Mouse (Mus musculus): ENCODE data around the gene Tchp. TPM values are rescaled to one million over a fixed set of nuclear protein-coding genes. Genes with fewer than 3 reads are reported as not detected.

Gene Tchp
- total RNA-seq, 2 experiments from 2014 or later = 7.1 to 8.5 TPM

- no peak for DNase-seq (ENCODE audit: low spot score in 2 of 2)
Observed at GRCm38 (mm10) chr5:114695775-114696174, 11.8 kb upstream of the Tchp start.

GRCm38 (mm10) chr5:114696939-114697338 lies 10.6 kb upstream of the Tchp start:
- no peak for DNase-seq (ENCODE audit: low spot score in 2 of 2)

GRCm38 (mm10) chr5:114698044-114698746 lies 9.4 kb upstream of the Tchp start:
- no peak for DNase-seq (ENCODE audit: low spot score in 2 of 2)

- DNase-seq (ENCODE audit: low spot score in 2 of 2) = no peak
Observed at GRCm38 (mm10) chr5:114699015-114699414, 8.5 kb upstream of the Tchp start.

GRCm38 (mm10) chr5:114702403-114703392 lies 4.9 kb upstream of the Tchp start:
- no peak for DNase-seq (ENCODE audit: low spot score in 2 of 2)

GRCm38 (mm10) chr5:114708491-114708890 lies 931 bp downstream of the Tchp start:
- DNase-seq (ENCODE audit: low spot score in 2 of 2) = no peak

- DNase-seq (ENCODE audit: low spot score in 2 of 2) = no peak
Observed at GRCm38 (mm10) chr5:114709357-114709756, 1.8 kb downstream of the Tchp start.

GRCm38 (mm10) chr5:114714551-114714950 lies 7.0 kb downstream of the Tchp start:
- DNase-seq (ENCODE audit: low spot score in 2 of 2) = no peak

GRCm38 (mm10) chr5:114717292-114717691 lies 9.7 kb downstream of the Tchp start:
- DNase-seq (ENCODE audit: low spot score in 2 of 2) = no peak

- no peak for DNase-seq (ENCODE audit: low spot score in 2 of 2)
Observed at GRCm38 (mm10) chr5:114717937-114718336, 10.4 kb downstream of the Tchp start.

- no peak for DNase-seq (ENCODE audit: low spot score in 2 of 2)
Observed at GRCm38 (mm10) chr5:114718483-114718882, 10.9 kb downstream of the Tchp start.

- no peak for DNase-seq (ENCODE audit: low spot score in 2 of 2)
Observed at GRCm38 (mm10) chr5:114719003-114719927, 11.7 kb downstream of the Tchp start.

- no peak for DNase-seq (ENCODE audit: low spot score in 2 of 2)
Observed at GRCm38 (mm10) chr5:114719928-114720270, 12.3 kb downstream of the Tchp start.

- DNase-seq (ENCODE audit: low spot score in 2 of 2) = no peak
Observed at GRCm38 (mm10) chr5:114720784-114721183, 13.2 kb downstream of the Tchp start.

- no peak for DNase-seq (ENCODE audit: low spot score in 2 of 2)
Observed at GRCm38 (mm10) chr5:114721969-114722368, 14.4 kb downstream of the Tchp start.

GRCm38 (mm10) chr5:114722846-114723245 lies 15.3 kb downstream of the Tchp start:
- no peak for DNase-seq (ENCODE audit: low spot score in 2 of 2)

- no peak for DNase-seq (ENCODE audit: low spot score in 2 of 2)
Observed at GRCm38 (mm10) chr5:114728160-114728559, 20.6 kb downstream of the Tchp start.

GRCm38 (mm10) chr5:114730129-114730528 lies 22.6 kb downstream of the Tchp start:
- DNase-seq (ENCODE audit: low spot score in 2 of 2) = no peak

- no peak for DNase-seq (ENCODE audit: low spot score in 2 of 2)
Observed at GRCm38 (mm10) chr5:114731498-114731897, 23.9 kb downstream of the Tchp start.

- no peak for DNase-seq (ENCODE audit: low spot score in 2 of 2)
Observed at GRCm38 (mm10) chr5:114731969-114732368, 24.4 kb downstream of the Tchp start.

GRCm38 (mm10) chr5:114733606-114734005 lies 26.0 kb downstream of the Tchp start:
- peak in 1 of 2 experiments; percentile 26 for DNase-seq (ENCODE audit: low spot score in 2 of 2)
